Mouse (Mus musculus) erythroblast, embryonic 14.5 days (primary cell): ENCODE measurements around the gene Dyrk1a. TPM values are rescaled to one million over a fixed set of nuclear protein-coding genes. Genes with fewer than 3 reads are reported as not detected.

Experiments
- H3K27me3 ChIP-seq: 2 replicates; pipeline ENCODE4 v1.6.1; 2012; ENCODE audit warnings: inconsistent platforms; ENCODE audit not compliant: control insufficient read depth
- H3K36me3 ChIP-seq: 2 replicates; pipeline ENCODE4 v1.6.1; 2012; ENCODE audit warnings: mild to moderate bottlenecking, inconsistent platforms; ENCODE audit not compliant: control insufficient read depth
- H3K4me1 ChIP-seq: 2 replicates; pipeline ENCODE4 v1.6.1; 2012; ENCODE audit warnings: inconsistent platforms; ENCODE audit not compliant: control insufficient read depth
- H3K4me3 ChIP-seq: replicated peaks from 2 replicates; pipeline ENCODE3; 2012; ENCODE audit warnings: moderate library complexity, mild to moderate bottlenecking, inconsistent platforms
- H3K9me3 ChIP-seq: 2 replicates; pipeline ENCODE4 v1.6.1; 2012; ENCODE audit warnings: low read length, inconsistent platforms, mixed read lengths; ENCODE audit not compliant: control insufficient read depth
- GATA1 ChIP-seq: IDR thresholded peaks from 2 replicates; pipeline ENCODE4 v1.6.1; 2012; ENCODE audit warnings: low read length, inconsistent platforms, mixed read lengths
- TAL1 ChIP-seq: IDR thresholded peaks from 3 replicates; pipeline ENCODE4 v1.6.1; 2012; ENCODE audit warnings: low read length, inconsistent platforms, mixed read lengths
- polyA plus RNA-seq: library from polyadenylated mRNA; stranded (reverse); fragments of >175 nt; gene quantifications from 2 replicates; pipeline ENCODE4 v1.2.3, GENCODE M21; 2012

Dyrk1a gene
- polyA plus RNA-seq, 1 experiment = 2.2 TPM

- H3K36me3 ChIP-seq = peaks cover 22% of the 10 kb centered on the region
- no peaks in the 10 kb centered on the region for H3K9me3 ChIP-seq
- H3K4me1 ChIP-seq = peaks cover 46% of the 10 kb centered on the region
- TF ChIP-seq GATA1 (no peak), TAL1 (no peak)
- peak overlapping the region; percentile 98 for H3K4me3 ChIP-seq
- peaks cover 2% of the 10 kb centered on the region; the same call in 1 of the 2 replicates for H3K27me3 ChIP-seq
Observed at GRCm38 (mm10) chr16:94570361-94571041, 691 bp downstream of the Dyrk1a start.

- H3K27me3 ChIP-seq = no peaks in the 10 kb centered on the region
- H3K4me1 ChIP-seq = peaks cover 54% of the 10 kb centered on the region
- no peak for TF ChIP-seq GATA1
- no peak for TF ChIP-seq TAL1
Observed at GRCm38 (mm10) chr16:94571111-94571993, 1.5 kb downstream of the Dyrk1a start.

DNA sequence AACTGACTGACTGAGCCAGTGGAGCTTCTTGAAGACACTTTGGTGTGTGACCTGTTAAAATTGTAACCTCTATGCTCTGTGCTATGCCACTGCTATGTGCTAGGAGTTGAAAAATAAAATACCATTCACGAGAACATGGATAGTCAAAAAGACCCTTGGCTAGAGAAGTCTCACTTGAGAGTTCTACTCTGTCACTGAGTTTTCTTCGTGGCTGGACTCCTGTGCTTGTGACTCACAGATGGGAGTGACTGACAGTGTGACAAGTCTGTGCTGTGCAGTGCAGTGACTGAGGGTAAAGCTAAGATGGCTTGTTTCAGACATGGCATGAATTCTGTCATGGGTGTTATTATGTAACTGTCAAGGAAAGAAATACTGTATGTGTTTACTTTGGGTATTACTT, 2.6 kb downstream of the Dyrk1a start:
- peaks cover 62% of the 10 kb centered on the region for H3K4me1 ChIP-seq
- TF ChIP-seq GATA1 = no peak
- no peak for TF ChIP-seq TAL1
- no peaks in the 10 kb centered on the region for H3K9me3 ChIP-seq
- H3K4me3 ChIP-seq = peak overlapping the region; percentile 98
- peaks cover 40% of the 10 kb centered on the region for H3K36me3 ChIP-seq
- H3K27me3 ChIP-seq = no peaks in the 10 kb centered on the region

More at GRCm38 (mm10) chr16:94571111-94571993, 1.5 kb downstream of the Dyrk1a start:
- peak overlapping the region; percentile 98 for H3K4me3 ChIP-seq
- peaks cover 31% of the 10 kb centered on the region for H3K36me3 ChIP-seq
- no peaks in the 10 kb centered on the region for H3K9me3 ChIP-seq

DNA sequence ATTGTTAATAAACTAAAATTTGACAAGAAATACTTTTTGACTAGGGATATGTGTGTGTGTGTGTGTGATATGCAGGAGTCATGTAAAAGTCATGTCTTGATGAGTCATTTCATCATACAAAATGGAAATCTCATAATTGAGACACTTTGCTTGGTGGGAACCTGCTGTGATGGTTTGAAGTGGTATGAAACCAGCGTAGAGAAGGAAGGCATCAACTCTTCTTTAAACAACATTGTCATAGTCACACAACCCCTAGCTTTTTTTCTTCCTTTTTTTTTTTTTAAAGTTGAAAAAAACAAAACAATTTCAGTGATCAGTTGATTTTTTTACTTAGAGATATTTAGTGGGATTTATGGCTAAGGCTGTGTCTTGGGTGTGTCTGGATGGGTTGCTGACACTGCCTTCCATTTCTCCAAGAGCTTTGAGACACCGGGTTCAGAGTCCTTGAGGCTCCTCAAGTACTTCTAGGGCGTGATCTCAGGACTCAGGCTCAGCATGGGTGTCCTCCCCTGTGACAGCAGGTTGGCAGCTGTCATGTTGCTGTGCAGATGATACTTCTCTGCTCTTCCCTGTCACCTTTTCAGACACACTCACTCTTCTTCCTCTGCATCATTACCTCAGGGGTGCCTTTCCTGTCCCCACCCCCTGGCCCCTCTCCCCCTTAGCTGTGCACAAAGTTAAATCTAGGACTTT, 4.4 kb downstream of the Dyrk1a start:
- Histone ChIP-seq H3K27me3 (no peaks in the 10 kb centered on the region), H3K4me1 (peaks cover 65% of the 10 kb centered on the region), H3K9me3 (no peaks in the 10 kb centered on the region), H3K4me3 (no peak overlapping the region), H3K36me3 (peaks cover 46% of the 10 kb centered on the region)
- TF ChIP-seq TAL1 (no peak), GATA1 (no peak)

DNA sequence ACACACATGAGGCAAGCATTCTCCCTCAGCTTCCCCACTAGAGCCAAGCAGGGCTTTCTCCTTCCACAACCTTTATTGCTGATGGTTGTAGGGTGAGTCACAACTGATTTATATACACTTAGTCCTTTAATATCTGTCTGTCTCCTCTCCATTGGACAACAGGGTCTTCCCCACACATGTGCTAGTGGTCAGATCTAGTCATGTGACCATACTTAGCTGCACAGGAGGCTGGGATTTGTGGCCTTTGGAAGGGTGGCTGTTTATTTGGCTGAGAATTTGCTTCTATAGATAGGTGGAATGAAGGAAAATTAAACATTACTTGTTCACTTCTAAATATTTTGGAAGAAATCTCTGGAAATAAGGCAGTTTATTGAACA, 4.9 kb downstream of the Dyrk1a start:
- no peaks in the 10 kb centered on the region for H3K9me3 ChIP-seq
- H3K27me3 ChIP-seq = no peaks in the 10 kb centered on the region
- peaks cover 70% of the 10 kb centered on the region for H3K4me1 ChIP-seq
- TF ChIP-seq GATA1 = no peak
- no peak for TF ChIP-seq TAL1
- peaks cover 51% of the 10 kb centered on the region for H3K36me3 ChIP-seq
- no peak overlapping the region for H3K4me3 ChIP-seq

- Histone ChIP-seq H3K27me3 (no peaks in the 10 kb centered on the region), H3K4me1 (peaks cover 75% of the 10 kb centered on the region), H3K4me3 (no peak overlapping the region), H3K9me3 (no peaks in the 10 kb centered on the region), H3K36me3 (peaks cover 56% of the 10 kb centered on the region)
- TF ChIP-seq GATA1 (no peak), TAL1 (no peak)
Observed at GRCm38 (mm10) chr16:94575757-94576156, 5.9 kb downstream of the Dyrk1a start.

GRCm38 (mm10) chr16:94579348-94579747, 9.5 kb downstream of the Dyrk1a start:
- no peak overlapping the region for H3K4me3 ChIP-seq
- peaks cover 50% of the 10 kb centered on the region for H3K4me1 ChIP-seq
- no peaks in the 10 kb centered on the region for H3K27me3 ChIP-seq
- peaks cover 50% of the 10 kb centered on the region for H3K36me3 ChIP-seq
- TF ChIP-seq TAL1 (no peak), GATA1 (no peak)
- no peaks in the 10 kb centered on the region for H3K9me3 ChIP-seq

DNA sequence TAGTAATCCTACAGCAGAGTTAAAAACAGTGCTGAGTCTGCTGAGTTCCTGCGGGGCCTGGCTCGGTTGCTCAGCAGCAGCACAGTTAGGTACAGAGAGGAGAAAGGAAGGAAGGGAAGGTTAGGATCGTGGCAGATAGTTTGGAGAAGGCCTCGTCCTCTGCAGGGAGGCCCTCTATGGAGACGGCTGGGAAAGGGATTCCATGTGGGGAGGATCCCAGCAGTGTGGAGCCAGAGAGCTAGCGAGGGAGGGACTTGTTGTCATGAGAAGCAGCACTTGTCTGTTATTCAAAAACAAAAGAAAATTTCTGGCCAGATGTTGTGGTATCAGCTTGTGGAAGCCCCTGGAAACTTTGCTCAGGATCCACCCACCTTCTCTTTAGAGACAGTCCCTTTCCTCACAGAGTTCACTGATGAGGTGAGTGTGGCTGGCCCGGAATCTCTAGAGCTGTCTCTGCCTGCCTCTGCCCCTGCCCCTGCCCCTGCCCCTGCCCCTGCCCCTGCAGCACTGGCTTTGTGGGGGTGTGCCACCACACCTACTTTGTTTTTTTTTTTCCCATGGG, 11.1 kb downstream of the Dyrk1a start:
- no peaks in the 10 kb centered on the region for H3K27me3 ChIP-seq
- H3K4me1 ChIP-seq = peaks cover 43% of the 10 kb centered on the region
- H3K36me3 ChIP-seq = peaks cover 45% of the 10 kb centered on the region
- H3K9me3 ChIP-seq = no peaks in the 10 kb centered on the region
- no peak for TF ChIP-seq GATA1
- TF ChIP-seq TAL1 = no peak
- no peak overlapping the region for H3K4me3 ChIP-seq
